ENCODE assay signal across 22 mouse cellular contexts in genomic region chr2:115660213-115661120, GRCm38 (mm10).
A peak's percentile ranks its signal among the peaks of the same experiment; 100 is the strongest.
DNase-seq lines count a peak whose midpoint lies in the region; ATAC-seq and TF ChIP-seq lines count a peak whose summit lies in the region.
"Had no signal": no experiment of that assay in that cellular context is flagged by ENCODE, and none has a peak within 500 bp of the region (broad histone marks: within the 10 kb centered on the region; RNA-seq: fewer than 3 reads in every experiment).

No protein-coding gene starts in this region.

- H3K36me3 ChIP-seq in hindbrain, embryonic 14.5 days (replicated peaks; ENCODE audit: control insufficient read depth, insufficient read depth), result no peaks in the 10 kb centered on the region
- H3K36me3 ChIP-seq in hindbrain, embryonic 11.5 days (ENCODE audit: control insufficient read depth, insufficient read depth, low read length), result no peaks in the 10 kb centered on the region
- no peaks in the 10 kb centered on the region; the same call in 1 of the 2 replicates for H3K36me3 ChIP-seq in forebrain, embryonic 10.5 days (replicated peaks)
- H3K36me3 ChIP-seq in forebrain, embryonic 13.5 days (ENCODE audit: poor library complexity, severe bottlenecking), result peaks cover 4% of the 10 kb centered on the region; the same call in 1 of the 2 replicates
- H3K36me3 ChIP-seq in forebrain, postnatal 0 days (ENCODE audit: insufficient read depth), result no peaks in the 10 kb centered on the region
- H3K36me3 ChIP-seq: embryonic facial prominence, embryonic 12.5 days; intestine, embryonic 15.5 days had no signal

- H3K4me1 ChIP-seq in hindbrain, embryonic 14.5 days (replicated peaks; ENCODE audit: control insufficient read depth, insufficient read depth, low read length), result peaks cover 23% of the 10 kb centered on the region
- 0 out of 2 replicates have a peak, but pooled peaks cover 2% of the 10 kb centered on the region for H3K4me1 ChIP-seq in hindbrain, embryonic 11.5 days (replicated peaks; ENCODE audit: control insufficient read depth, insufficient read depth, low read length)
- H3K4me1 ChIP-seq in forebrain, embryonic 10.5 days, result peaks cover 49% of the 10 kb centered on the region
- H3K4me1 ChIP-seq in forebrain, embryonic 13.5 days, result peaks cover 54% of the 10 kb centered on the region
- H3K4me1 ChIP-seq in forebrain, postnatal 0 days (ENCODE audit: insufficient read depth), result no peaks in the 10 kb centered on the region; the same call in 1 of the 2 replicates
- H3K4me1 ChIP-seq: intestine, embryonic 15.5 days had no signal

- H3K27ac ChIP-seq in hindbrain, embryonic 14.5 days, result 0 out of 2 replicates have a peak overlapping the region, but pooled peaks have one; percentile 16
- H3K27ac ChIP-seq in hindbrain, embryonic 11.5 days (ENCODE audit: low read depth, low read length), result no peak overlapping the region
- H3K27ac ChIP-seq in forebrain, embryonic 10.5 days, result peak overlapping the region; percentile 35; the same call in 1 of the 2 replicates
- peak overlapping the region; percentile 80 for H3K27ac ChIP-seq in forebrain, embryonic 13.5 days
- peak overlapping the region; percentile 3; the same call in 1 of the 2 replicates for H3K27ac ChIP-seq in forebrain, postnatal 0 days (ENCODE audit: low read depth, low read length)
- H3K27ac ChIP-seq: embryonic facial prominence, embryonic 12.5 days; heart, embryonic 13.5 days; intestine, embryonic 15.5 days had no signal

- 88% methylated on average over 6 of the region's 6 CpGs for WGBS in hindbrain, embryonic 14.5 days
- WGBS in hindbrain, embryonic 11.5 days, result 90% methylated on average over 6 of the region's 6 CpGs
- 85% methylated on average over 6 of the region's 6 CpGs for WGBS in forebrain, embryonic 10.5 days
- WGBS in forebrain, embryonic 13.5 days, result 43% methylated on average over 6 of the region's 6 CpGs
- 33% methylated on average over 6 of the region's 6 CpGs for WGBS in forebrain, postnatal 0 days

- no peak overlapping the region for H3K9ac ChIP-seq in hindbrain, embryonic 14.5 days
- H3K9ac ChIP-seq in hindbrain, embryonic 11.5 days (ENCODE audit: low read depth, low read length), result no peak overlapping the region
- H3K9ac ChIP-seq in forebrain, embryonic 13.5 days, result no peak overlapping the region
- no peak overlapping the region for H3K9ac ChIP-seq in forebrain, postnatal 0 days
- H3K9ac ChIP-seq: embryonic facial prominence, embryonic 12.5 days; heart, embryonic 13.5 days; intestine, embryonic 15.5 days had no signal

- no peak overlapping the region for H3K4me2 ChIP-seq in hindbrain, embryonic 14.5 days (replicated peaks)
- no peak overlapping the region for H3K4me2 ChIP-seq in hindbrain, embryonic 11.5 days (replicated peaks; ENCODE audit: low read depth, low read length)
- H3K4me2 ChIP-seq in forebrain, embryonic 13.5 days, result no peak overlapping the region
- H3K4me2 ChIP-seq in forebrain, postnatal 0 days (ENCODE audit: low read depth), result no peak overlapping the region
- H3K4me2 ChIP-seq: embryonic facial prominence, embryonic 12.5 days; heart, embryonic 13.5 days; intestine, embryonic 15.5 days had no signal

- no peak for ATAC-seq in hindbrain, embryonic 14.5 days (ENCODE audit: low FRiP score)
- no peak for ATAC-seq in hindbrain, embryonic 11.5 days (ENCODE audit: low FRiP score)
- ATAC-seq in forebrain, embryonic 13.5 days, result peak; percentile 85
- ATAC-seq in forebrain, postnatal 0 days, result peak; percentile 61; the same call in 1 of the 2 replicates
- ATAC-seq in granulocyte monocyte progenitor cell, adult 5-6 weeks (replicated peaks; ENCODE audit: poor library complexity, severe bottlenecking), result no peak
- ATAC-seq: CD4-positive, CD25-positive, alpha-beta regulatory T cell, adult 4 months; intestine, embryonic 15.5 days had no signal

- no peak for TF ChIP-seq CTCF in forebrain, postnatal 0 days (IDR thresholded peaks at IDR 0.05; ENCODE audit: low read depth)

- no peak for DNase-seq in hindbrain, embryonic 14.5 days (ENCODE audit: low spot score)
- no peak for DNase-seq in hindbrain, embryonic 11.5 days (ENCODE audit: low spot score)
- no peak for DNase-seq in forebrain, embryonic 10.5 days (ENCODE audit: extremely low spot score, low spot score)
- DNase-seq in forebrain, postnatal 0 days, result peak; percentile 43
- no peak for DNase-seq in thymus, postnatal 36 days
- DNase-seq in gastrocnemius, postnatal 4 days (ENCODE audit: low spot score in 2 of 2), result no peak
- DNase-seq: adrenal gland, adult 8-10 months; adrenal gland, postnatal 36 days; cerebellum, adult 11 months; cerebellum, adult 8-10 months; cerebellum, postnatal 14 days; embryo, embryonic 11 days; gastrocnemius, postnatal 36 days; heart, postnatal 4 days; kidney, adult 18-20 months had no signal

- no peaks in the 10 kb centered on the region for H3K27me3 ChIP-seq in hindbrain, embryonic 14.5 days (ENCODE audit: control insufficient read depth, insufficient read depth, low read length)
- H3K27me3 ChIP-seq in hindbrain, embryonic 11.5 days (ENCODE audit: control insufficient read depth, insufficient read depth, low read length), result no peaks in the 10 kb centered on the region
- no peaks in the 10 kb centered on the region for H3K27me3 ChIP-seq in forebrain, embryonic 10.5 days (ENCODE audit: poor library complexity, severe bottlenecking)
- no peaks in the 10 kb centered on the region for H3K27me3 ChIP-seq in forebrain, embryonic 13.5 days
- no peaks in the 10 kb centered on the region for H3K27me3 ChIP-seq in forebrain, postnatal 0 days (ENCODE audit: insufficient read depth, low read length)
- H3K27me3 ChIP-seq: embryonic facial prominence, embryonic 12.5 days; heart, embryonic 13.5 days; intestine, embryonic 15.5 days had no signal

- H3K9me3 ChIP-seq in hindbrain, embryonic 14.5 days (ENCODE audit: control insufficient read depth, low read length), result no peaks in the 10 kb centered on the region
- H3K9me3 ChIP-seq in hindbrain, embryonic 11.5 days (ENCODE audit: control insufficient read depth, low read length), result no peaks in the 10 kb centered on the region
- no peaks in the 10 kb centered on the region for H3K9me3 ChIP-seq in forebrain, embryonic 10.5 days
- no peaks in the 10 kb centered on the region; the same call in 1 of the 2 replicates for H3K9me3 ChIP-seq in forebrain, embryonic 13.5 days (replicated peaks)
- H3K9me3 ChIP-seq in forebrain, postnatal 0 days (ENCODE audit: low read length), result no peaks in the 10 kb centered on the region
- H3K9me3 ChIP-seq: embryonic facial prominence, embryonic 12.5 days; G1E; heart, embryonic 13.5 days; intestine, embryonic 15.5 days had no signal

- H3K4me3 ChIP-seq in hindbrain, embryonic 14.5 days (replicated peaks; ENCODE audit: low read length), result no peak overlapping the region
- H3K4me3 ChIP-seq in hindbrain, embryonic 11.5 days (ENCODE audit: low read depth, low read length), result no peak overlapping the region
- no peak overlapping the region for H3K4me3 ChIP-seq in forebrain, embryonic 10.5 days
- H3K4me3 ChIP-seq in forebrain, embryonic 13.5 days, result no peak overlapping the region
- H3K4me3 ChIP-seq in forebrain, postnatal 0 days (ENCODE audit: low read depth, low read length), result no peak overlapping the region
- H3K4me3 ChIP-seq: embryonic facial prominence, embryonic 12.5 days; heart, embryonic 13.5 days; intestine, embryonic 15.5 days had no signal

Comparison
In these comparisons a context has a peak if more than half of its experiments do, and no peak if none do; other contexts are left out.
1. ATAC-seq: peak in forebrain, embryonic 13.5 days (single experiment) and forebrain, postnatal 0 days (single experiment); none in hindbrain, embryonic 14.5 days (single experiment), hindbrain, embryonic 11.5 days (single experiment) and granulocyte monocyte progenitor cell, adult 5-6 weeks (single experiment).